Comparison of ENCODE assay signal across 20 mouse cellular contexts in the genomic region with DNA sequence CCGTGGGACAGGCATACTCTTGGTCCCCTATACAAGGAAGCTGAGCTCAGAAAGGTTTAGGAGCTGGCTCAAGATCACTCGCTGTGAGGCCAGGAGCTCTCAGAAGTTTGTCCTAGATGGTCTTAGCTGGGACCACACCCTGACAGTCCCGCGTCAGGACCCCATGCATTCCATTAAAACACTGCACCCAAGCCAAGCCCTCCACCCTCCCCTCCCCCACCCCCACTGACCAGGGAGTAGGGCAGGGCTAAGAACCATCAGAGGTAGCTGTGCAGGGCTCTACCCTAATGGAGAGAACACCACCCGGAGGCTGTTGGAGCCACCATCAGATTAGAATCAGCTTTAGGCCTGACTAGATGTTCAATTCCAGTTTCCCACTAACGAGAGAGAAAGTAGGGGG.
"Had no signal": no experiment of that assay in that cellular context is flagged by ENCODE, and none has a peak within 500 bp of the region (broad histone marks: within the 10 kb centered on the region; RNA-seq: fewer than 3 reads in every experiment).

No protein-coding gene starts in this region.

- H3K4me2 ChIP-seq: liver, embryonic 15.5 days; lung, embryonic 15.5 days; midbrain, embryonic 11.5 days; midbrain, embryonic 13.5 days; midbrain, embryonic 15.5 days; neural tube, embryonic 12.5 days; stomach, embryonic 15.5 days had no signal

- H3K9me3 ChIP-seq: liver, embryonic 15.5 days; lung, embryonic 15.5 days; megakaryocyte, embryonic 14.5 days; midbrain, embryonic 13.5 days; midbrain, embryonic 15.5 days; neural tube, embryonic 12.5 days; stomach, embryonic 15.5 days had no signal

- DNase-seq: liver, postnatal 0 days; lung, adult 2 months; lung, postnatal 14 days; lung, postnatal 36 days; right cerebral cortex, postnatal 14 days; right cerebral cortex, postnatal 4 days; thymus, adult 2 months; thymus, postnatal 25 days; thymus, postnatal 4 days had no signal

- H3K27ac ChIP-seq: liver, embryonic 15.5 days; lung, embryonic 15.5 days; macrophage; midbrain, embryonic 13.5 days; midbrain, embryonic 15.5 days; neural tube, embryonic 12.5 days; stomach, embryonic 15.5 days; stomach, postnatal 0 days had no signal

- ATAC-seq: liver, postnatal 0 days; lung, postnatal 0 days; midbrain, embryonic 13.5 days; midbrain, embryonic 15.5 days had no signal

- H3K4me3 ChIP-seq: liver, embryonic 15.5 days; lung, embryonic 15.5 days; megakaryocyte, embryonic 14.5 days; midbrain, embryonic 13.5 days; midbrain, embryonic 15.5 days; neural tube, embryonic 12.5 days; stomach, embryonic 15.5 days had no signal

- H3K9ac ChIP-seq: liver, embryonic 15.5 days; liver, postnatal 0 days; lung, embryonic 15.5 days; midbrain, embryonic 13.5 days; midbrain, embryonic 15.5 days; neural tube, embryonic 12.5 days; stomach, embryonic 15.5 days had no signal

- H3K4me1 ChIP-seq: liver, embryonic 15.5 days; lung, embryonic 15.5 days; neural tube, embryonic 12.5 days had no signal

- H3K36me3 ChIP-seq: liver, embryonic 15.5 days; lung, embryonic 15.5 days; midbrain, embryonic 15.5 days; stomach, embryonic 15.5 days had no signal

- H3K27me3 ChIP-seq: liver, embryonic 15.5 days; lung, embryonic 15.5 days; megakaryocyte, embryonic 14.5 days; midbrain, embryonic 15.5 days; neural tube, embryonic 12.5 days; stomach, embryonic 15.5 days had no signal
